Mouse (Mus musculus): ENCODE results near the gene Fam213b.

Gene Fam213b

DNA sequence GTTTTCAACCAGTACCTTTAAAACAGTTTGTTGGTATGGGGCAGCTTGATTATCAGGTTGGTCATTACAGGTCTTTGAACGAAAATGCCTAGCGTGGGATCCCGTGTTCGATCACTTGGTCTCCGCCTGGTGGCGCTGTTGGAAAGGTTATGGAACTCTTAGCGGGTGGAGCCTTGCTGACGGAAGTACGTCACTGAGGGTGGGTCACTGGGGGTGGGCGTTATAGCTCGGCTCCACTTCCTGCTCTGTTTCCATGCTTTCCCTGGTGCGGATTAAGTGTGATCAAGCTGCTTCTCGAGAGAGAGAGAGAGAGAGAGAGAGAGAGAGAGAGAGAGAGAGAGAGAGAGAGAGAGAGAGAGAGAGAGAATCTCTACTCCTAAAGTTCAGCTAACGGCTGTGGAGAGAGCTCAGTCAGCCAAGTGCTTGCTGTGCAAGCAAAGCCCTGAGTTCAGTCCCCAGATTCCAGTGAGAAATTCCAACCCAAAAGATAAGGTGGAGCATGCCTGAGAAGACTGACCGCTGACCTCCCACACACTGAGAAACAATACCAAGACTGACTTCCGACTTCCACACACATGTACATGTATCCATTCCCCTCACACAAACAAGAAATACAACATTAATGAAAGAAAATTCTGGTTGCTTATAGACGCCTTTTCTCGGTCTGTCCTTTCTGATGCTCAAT, 20.9 kb downstream of the Fam213b start:
- DNase-seq = peak; percentile 98

DNA sequence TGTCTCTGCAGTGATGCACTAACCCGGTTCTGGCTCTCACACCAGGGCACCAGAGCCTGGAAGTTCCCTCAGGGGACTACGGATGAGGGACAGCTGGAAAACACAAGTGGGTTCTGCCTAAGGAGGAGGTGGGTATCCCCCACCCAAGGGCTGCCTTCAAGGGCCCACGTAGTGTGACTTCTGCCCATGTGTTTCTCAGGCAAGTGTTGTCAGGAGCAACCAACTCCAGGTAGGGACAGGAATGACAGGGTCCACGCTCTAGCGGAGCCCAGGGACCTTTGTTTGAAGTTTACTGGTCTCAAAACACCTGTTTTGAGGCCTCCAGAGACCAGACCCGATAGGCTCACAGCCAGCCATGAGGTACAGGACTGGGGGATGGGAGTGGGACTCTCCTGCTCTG, 25.7 kb downstream of the Fam213b start:
- no peak for DNase-seq

DNA sequence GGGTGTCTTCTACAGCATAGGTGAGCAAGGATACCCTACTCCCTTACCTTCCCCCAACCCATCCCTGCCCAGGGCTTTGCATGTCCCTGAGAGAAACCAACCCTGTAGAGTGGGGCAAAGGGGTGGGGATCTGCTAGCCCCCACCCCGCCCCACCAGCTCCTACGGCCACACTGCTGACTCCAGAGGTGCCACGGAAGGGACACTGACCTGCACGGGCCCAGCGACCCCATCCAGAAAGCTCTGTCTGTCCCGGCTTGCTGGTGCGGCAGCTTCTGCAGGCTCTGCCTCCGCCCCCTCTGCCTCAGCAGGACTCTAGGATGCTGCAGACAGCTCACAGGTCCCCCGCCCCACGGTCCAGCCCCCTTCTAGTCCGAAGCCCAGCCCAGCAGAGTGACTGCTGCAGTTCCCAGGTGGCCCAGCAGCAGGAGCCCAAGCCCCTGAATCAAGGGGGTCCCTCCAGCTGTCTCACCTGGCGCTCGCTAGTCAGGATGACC, 27.1 kb downstream of the Fam213b start:
- no peak for DNase-seq

DNA sequence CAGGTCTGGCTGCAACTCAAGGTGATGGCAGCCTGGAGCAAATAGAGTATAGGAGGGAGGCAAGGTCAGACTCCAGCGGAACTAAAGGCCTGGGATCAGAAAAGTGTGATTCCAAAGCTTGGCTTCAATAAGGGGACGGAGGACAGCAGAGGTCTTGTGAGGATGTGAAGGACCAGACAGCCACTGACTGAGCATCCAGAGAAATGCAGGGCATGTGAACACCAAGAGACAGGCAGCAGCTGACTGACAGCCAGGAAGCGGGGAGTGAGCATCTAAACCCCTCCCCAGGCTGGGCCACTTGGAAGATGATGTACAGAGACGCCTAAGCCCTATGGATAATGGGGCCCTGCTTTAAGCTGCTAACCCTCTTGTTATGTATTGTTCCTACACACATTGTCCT, 28.2 kb downstream of the Fam213b start:
- DNase-seq = peak; percentile 1

DNA sequence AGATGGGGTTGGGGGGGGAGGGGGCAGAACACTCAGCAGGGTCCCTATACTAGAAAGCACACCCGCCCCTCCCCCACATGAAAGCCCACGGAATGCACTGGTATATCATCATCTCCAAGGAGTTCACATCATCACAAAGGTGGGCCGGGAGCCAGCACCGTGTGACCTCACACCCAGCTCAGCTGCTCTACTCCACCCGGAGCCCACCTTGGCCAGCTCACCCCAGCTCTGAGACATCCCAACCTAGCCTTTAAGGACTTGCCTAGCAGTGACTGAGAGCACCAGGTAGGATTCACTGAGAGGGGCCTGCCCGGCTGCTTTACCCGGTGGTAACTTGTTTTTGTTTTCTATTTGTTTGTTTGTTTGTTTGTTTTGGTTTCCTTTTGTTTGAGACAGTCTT, 29.5 kb downstream of the Fam213b start, which contains the start of gene Mmel1:
Gene Mmel1, plus strand, starts transcription at position 146 of the 400 bp plus-strand sequence.
- no peak for DNase-seq

DNA sequence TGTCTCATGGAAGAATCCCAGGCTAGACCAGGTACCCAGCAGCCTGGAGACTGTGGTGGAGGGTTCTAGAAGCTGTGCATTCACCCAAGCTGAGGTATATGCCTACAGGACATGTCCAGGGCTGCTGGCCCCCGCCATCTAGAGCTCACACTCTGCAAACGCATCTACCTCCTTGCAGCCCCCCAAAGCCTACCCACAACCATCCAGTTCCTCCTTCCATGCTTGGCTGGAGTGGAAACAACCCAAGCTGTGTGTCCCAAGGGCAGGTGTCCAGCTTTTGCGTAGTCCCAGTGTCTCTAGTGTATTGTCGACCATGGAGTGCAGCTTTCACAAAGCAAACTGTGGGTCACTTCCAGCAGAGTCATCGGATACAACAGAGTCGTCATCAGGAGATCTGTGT, 31.7 kb downstream of the Fam213b start:
- DNase-seq = no peak

DNA sequence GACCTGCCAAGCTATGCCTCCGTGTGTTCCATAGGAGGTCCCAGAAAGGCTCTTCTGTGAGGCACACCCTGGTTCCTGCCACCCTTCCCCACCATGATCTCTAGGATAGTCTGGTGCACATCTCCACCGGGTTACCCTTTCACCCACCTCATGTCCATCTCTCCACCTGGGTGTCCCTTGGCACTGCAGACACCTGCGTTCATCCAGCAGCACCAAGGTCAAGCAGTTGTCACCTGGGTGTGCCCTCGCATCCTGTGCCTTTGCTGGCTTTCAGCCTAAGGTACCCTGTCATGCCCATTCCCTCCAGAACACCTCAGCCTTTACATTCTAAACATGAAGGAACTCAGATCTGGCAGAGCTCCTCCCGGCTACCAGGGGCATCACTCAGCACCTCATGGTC, 32.5 kb downstream of the Fam213b start:
- no peak for DNase-seq

DNA sequence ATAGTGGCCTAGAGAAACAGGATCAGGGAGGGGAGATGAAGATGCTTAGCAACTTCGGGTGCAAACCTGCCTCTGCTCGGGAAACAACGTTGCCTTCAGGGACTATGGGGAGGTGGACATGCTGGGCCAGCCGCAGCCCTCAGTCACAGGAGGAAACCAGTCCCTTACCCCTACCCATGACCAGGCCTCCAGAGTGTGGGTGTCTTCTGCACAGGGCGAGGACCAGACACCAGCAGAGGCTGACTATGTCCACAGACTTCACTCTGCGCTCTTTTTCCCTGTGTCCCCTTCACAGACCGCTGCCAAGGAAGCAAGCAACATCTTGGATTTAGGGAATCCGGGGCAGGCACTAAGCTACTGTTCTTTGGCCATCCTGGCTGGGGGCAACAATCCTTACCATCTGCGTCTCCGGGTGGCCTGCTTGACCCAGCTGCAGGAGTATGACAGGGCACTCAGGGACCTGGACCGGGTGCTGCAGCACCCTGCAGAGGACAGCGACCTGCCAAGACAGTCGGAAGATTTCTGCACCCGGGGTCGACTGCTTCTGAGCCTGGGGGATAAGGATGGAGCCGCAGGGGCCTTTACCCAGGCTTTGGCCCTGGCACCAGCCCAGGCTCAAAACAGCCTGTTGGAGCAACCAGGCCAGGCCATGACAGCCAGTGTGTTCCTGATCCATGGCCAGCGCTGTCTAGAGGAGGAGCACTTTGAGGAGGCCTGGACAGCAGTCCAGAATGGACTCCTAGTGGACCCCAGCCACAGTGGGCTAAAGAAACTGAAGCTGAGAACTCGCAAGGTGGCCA, 33.8 kb downstream of the Fam213b start:
- no peak for DNase-seq

DNA sequence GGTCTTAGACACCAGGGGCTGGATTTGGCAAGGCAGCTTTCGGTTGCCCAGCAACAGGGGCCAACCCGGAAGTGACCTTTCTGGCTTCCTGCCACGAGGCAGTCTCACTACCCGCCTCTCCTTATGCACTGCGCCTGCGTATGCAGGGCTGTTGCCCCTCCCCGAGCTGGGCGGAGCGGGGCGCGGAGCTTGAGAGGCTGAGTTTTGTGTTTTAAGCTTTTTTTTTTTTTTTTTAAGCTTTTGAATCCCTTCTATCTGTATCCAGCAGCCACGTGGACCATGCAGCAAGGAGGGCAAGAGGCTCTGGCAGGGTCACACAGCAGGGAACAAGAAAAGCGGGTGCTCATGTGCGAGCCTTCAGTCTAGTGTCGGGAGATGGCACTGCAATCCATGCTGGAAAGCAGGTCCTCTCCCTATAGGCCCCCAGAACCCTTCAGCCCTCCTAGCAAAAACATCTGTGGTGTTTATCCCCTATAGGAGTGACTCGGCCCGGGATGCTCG, 34.6 kb downstream of the Fam213b start:
- DNase-seq = peak; percentile 93

DNA sequence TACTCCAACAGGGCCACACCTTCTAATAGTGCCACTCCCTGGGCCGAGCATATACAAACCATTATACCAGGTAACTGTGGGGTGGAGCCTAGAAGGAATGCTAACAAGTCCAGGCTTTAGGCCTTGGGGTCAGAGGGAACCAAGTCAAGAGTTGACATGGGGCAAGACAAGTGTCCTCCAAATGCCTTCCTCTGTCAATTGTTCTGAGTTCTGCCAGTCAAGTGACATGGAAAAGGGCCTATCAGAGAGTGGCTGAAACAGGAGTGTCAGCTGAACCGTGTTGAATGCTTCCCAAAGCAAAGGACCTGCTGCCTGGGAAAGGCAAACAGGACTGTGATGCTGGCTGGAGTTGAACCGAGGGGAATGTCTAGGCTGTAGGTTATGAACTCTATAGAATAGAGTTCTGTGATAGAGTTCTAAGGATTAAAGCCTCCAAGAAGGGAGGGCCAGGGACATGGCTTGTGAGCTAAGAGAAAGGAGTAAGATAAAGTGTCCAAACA, 35.4 kb downstream of the Fam213b start:
- no peak for DNase-seq

DNA sequence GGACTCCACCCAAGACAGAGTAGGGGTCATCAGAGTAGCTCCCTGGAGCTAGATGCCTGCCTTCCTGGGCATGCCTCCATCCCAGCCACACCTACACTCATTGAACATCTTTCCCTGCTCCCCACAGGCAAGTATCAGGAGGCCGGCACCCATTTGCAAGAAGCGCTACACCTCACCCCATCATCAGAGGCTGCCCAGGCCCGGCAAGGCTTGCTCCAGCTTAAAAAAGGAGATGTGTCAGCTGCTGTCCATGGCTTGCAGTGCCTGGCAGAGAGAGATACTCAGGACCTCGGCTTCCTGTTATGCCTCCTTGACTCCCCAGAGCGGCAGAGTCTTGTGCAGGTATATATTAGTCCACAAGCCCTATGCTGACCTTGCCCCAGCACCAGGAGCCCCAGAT, 37.0 kb downstream of the Fam213b start:
- no peak for DNase-seq

DNA sequence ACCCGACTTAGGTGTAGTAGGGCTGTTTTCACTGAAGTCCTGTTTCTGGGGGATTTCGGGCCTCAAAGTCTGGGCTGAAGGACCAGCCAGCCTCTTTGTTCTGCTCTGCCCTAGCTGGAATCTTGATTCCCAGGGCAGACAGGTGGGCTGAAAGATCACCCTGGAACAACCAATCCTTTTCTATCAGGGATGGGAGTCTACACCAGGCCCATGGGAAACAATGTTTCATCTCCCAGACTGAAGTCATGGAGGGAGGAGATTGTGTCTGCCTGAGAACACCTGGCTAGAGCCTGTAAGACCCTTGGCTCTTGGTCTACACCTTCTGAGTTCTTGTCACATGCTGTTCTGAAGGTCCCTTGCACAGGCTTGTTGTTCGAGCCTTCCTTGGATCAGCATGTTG, 40.3 kb downstream of the Fam213b start:
- no peak for DNase-seq

DNA sequence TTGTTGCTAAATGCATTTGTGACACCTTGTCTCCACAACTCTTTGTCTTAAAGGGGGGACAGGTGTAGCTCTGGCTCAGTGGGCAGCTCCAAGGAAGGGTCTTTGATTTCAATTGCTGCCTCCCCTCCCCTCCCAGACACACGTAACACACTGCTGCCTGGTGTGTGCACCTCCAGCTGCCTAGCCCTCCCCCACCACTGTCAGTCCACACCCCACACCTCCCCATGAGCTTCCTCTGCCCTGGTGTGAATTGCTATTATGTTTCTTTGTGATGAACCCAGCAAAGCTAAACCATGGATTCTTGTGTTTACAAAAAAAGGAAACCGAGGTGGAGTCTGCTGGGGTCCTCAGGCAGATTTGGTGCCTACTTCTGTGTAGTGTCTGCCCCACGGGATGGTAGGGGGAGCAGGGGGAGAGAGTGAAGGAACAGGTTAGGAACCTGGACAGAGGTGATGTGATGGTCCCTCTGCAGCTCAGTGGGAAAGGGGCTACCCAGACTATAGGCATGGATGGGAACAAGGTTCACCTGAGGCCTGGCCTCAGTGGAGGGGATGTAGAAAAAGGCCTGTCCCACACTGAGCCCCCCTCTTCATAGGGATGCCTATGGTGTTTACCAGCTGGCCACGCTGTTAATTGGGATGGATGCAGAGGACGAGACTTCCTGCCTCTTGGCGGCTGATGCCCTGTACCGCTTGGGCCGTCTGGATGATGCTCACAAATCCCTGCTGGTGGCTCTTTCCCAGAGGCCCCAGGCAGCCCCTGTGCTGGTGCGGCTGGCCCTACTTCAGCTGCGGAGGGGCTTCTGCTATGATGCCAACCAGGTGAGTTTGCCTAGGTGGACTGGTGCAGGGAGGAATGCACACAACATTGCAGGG, 41.3 kb downstream of the Fam213b start:
- DNase-seq = no peak

DNA sequence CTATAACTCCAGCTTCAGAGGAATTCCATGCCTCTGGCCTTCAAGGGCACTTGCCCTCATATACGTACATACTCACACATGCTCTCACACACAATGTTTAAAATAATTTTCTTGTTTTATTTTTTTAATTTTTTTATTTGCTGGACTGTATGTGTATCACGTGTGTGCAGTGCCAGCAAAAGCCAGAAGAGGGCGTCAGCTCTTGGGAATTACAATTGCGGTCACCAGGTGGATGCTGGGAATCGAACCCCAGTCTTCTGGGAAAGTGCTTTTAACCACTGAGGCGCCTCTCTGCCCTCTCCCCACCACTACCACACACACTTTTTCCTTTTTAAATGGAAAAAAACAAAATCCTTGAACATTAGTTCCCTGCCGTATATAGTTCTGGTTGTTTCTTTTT, 42.1 kb downstream of the Fam213b start:
- DNase-seq = no peak

DNA sequence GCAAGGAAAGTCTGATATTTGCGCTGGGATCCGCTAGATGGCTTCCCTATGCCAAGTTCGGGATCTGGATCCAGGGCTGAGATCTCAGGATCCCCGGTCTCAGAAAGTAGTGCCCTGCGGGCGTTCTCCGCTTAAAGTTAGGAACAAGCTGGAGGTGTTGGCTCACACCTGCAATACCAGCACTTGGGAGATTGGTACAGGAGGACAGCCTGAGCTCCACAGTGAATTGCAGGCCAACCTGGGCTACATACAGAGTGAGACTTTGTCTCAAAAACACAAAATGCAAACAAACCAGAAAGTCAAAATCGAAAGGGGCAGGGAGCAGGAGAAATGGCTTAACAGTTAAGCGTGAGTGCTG, 42.5 kb downstream of the Fam213b start:
- no peak for DNase-seq

DNA sequence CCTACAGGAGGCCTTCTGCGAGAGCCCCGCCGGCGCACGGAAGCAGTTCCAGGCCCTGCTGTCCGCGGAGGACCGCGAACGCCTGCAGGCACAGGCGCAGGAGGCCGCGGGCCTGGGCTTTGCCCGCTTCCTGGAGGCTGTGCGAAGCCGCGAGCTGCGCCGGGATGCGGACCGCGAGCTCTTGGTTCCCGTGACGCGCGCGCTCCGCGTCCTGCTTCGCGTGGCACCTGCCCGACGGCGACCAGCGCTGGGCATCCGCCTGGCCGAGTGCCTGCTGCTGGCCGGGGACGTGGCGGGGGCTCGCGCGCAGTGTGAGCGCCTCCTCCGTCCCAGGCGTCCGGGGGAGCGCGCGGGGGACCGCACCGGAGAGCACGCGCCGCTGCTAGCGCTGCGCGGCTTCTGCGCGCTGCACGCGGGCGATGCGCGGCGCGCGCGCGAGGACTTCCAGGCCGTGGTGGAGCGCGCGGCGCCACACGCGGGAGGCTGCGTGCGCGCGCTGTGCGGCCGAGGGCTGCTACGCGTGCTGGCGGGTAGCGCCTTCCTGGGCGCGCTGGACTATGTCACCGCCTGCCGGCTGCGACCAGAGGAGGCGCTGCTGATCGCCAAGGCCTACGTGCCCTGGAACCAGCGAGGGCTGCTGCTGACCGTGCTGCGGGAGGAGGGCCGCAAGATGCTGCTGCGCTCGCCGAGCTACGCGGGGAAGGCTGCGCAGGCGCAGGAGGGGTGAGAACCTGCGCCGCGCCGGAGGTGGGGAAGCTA, 43.0 kb downstream of the Fam213b start:
- DNase-seq = peak; percentile 90

DNA sequence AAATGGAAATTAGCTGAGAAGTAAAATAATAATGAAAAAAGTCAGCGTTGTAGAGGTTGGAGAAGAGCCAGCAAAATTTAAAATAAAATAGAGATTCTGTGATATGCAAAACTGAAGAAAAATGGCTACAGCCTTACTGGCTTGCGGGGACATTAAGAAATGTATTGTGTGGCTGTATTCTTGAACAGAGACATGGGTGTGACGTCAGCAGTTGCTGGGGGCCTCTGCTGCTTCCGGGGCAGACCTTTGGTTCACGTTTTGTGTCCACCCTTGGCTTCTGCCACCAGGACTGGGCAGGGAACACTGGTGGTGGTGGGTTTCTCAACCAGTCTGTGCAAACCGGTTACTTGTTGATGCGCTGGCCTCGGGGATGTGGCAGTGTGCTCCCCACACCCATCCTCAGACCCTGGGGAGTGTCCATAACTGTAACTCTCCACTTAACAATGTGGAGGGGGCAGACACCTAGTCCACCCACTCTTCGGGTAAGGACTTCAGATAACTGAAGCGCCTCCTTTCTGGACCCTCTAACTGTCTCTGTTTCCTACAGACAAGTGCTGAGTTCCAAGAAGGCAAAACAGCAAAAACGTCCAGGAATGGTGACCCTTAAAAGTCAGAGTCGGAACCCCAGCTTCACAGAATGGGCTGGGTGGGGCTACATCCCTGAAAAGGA, 44.1 kb downstream of the Fam213b start:
- no peak for DNase-seq

DNA sequence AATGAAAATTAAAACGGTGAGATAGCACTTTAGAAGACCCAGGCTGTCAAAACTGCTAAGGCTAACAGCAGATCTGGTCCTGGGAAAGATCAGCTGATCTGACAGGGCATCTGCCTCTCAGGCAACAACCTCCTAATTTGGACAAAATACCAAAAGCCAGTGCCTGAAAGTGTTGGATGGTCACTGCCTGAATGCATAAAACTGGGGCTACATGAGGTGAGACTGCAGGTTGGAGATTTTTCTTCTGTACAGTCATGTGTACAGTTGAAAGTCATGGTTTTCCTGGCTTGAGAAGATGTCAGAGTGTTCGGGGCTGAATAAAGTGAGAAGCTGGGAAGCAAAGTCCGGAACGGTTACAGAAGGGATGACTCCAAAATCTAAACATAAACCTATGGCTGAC, 45.1 kb downstream of the Fam213b start:
- DNase-seq = no peak

DNA sequence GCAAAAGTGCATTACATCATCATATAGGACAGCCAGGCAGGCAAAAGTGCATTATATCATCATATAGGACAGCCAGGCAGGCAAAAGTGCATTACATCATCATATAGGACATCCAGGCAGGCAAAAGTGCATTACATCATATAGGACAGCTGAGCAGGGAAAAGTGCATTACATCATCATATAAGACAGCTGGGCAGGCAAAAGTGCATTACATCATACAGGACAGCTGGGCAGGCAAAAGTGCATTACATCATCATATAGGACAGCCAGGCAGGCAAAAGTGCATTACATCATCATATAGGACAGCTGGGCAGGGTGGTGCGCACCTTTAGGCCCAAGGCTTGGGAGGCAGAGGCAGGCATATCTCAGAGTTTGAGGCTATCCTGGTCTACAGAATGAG, 46.2 kb downstream of the Fam213b start:
- DNase-seq = no peak

Measured in right cerebral cortex, postnatal 14 days (tissue).